Mouse (Mus musculus) layer of hippocampus, adult 18-20 months (tissue): ENCODE measurements around the gene Nadk. TPM values are rescaled to one million over a fixed set of nuclear protein-coding genes. Genes with fewer than 3 reads are reported as not detected.

ENCODE experiments used
- DNase-seq, 2 experiments: peaks; one replicate each; pipeline ENCODE4 v3.0.0; 2022; ENCODE audit warnings: low spot score in 2 of 2
- long read RNA-seq: library from polyadenylated mRNA; stranded (forward); transcript quantifications from one replicate; pipeline ENCODE4 v2.0.0, GENCODE M21; 2021
- total RNA-seq, 2 experiments: library from RNA; stranded (reverse); gene quantifications; 2 replicates each; pipeline ENCODE4 v1.2.3; 2021

Gene Nadk
- 10 to 100 TPM; 65.4 to 69.2 TPM for total RNA-seq
- long read RNA-seq, transcript Nadk-203 (12 exons, 3,152 nt): major isoform, 120 of 173 reads
- long read RNA-seq, partial matches to known transcripts: 16 of 173 reads
- long read RNA-seq, other reads (novel, unspliced or antisense): 37 of 173 reads

- DNase-seq: no peak
Measured at GRCm38 (mm10) chr4:155561661-155562442, at the start of gene Nadk. TSS of gene Nadk (plus strand) at chr4:155562378.

- DNase-seq: no peak
Measured at GRCm38 (mm10) chr4:155514810-155515209, 47.4 kb upstream of the Nadk start.

- no peak for DNase-seq
Measured at GRCm38 (mm10) chr4:155517948-155518517, 44.1 kb upstream of the Nadk start.

GRCm38 (mm10) chr4:155522327-155522726, 39.9 kb upstream of the Nadk start:
- DNase-seq: no peak

GRCm38 (mm10) chr4:155525751-155526150, 36.4 kb upstream of the Nadk start:
- no peak for DNase-seq

GRCm38 (mm10) chr4:155529294-155529693, 32.9 kb upstream of the Nadk start:
- DNase-seq: no peak

GRCm38 (mm10) chr4:155549993-155550392, 12.2 kb upstream of the Nadk start:
- DNase-seq: no peak

- no peak for DNase-seq
Measured at GRCm38 (mm10) chr4:155550446-155550845, 11.7 kb upstream of the Nadk start.

GRCm38 (mm10) chr4:155551073-155551472, 11.1 kb upstream of the Nadk start:
- no peak for DNase-seq

GRCm38 (mm10) chr4:155552917-155553532, 9.2 kb upstream of the Nadk start:
- no peak for DNase-seq

GRCm38 (mm10) chr4:155554880-155555279, 7.3 kb upstream of the Nadk start:
- no peak for DNase-seq

- DNase-seq: no peak
Measured at GRCm38 (mm10) chr4:155555464-155555863, 6.7 kb upstream of the Nadk start.

GRCm38 (mm10) chr4:155559454-155559853, 2.7 kb upstream of the Nadk start:
- DNase-seq: no peak

GRCm38 (mm10) chr4:155560932-155561331, 1.2 kb upstream of the Nadk start:
- DNase-seq: no peak

- peak in 1 of 2 experiments; percentile 41 for DNase-seq
Measured at GRCm38 (mm10) chr4:155562725-155563399, 684 bp downstream of the Nadk start.

GRCm38 (mm10) chr4:155563400-155564231, 1.4 kb downstream of the Nadk start:
- peak; percentile 89 to 94 for DNase-seq

- DNase-seq: peak in 1 of 2 experiments; percentile 39
Measured at GRCm38 (mm10) chr4:155564315-155565069, 2.3 kb downstream of the Nadk start.

- DNase-seq: no peak
Measured at GRCm38 (mm10) chr4:155566555-155566954, 4.4 kb downstream of the Nadk start.

GRCm38 (mm10) chr4:155568170-155568569, 6.0 kb downstream of the Nadk start:
- peak in 1 of 2 experiments; percentile 34 for DNase-seq
